Mouse (Mus musculus): ENCODE measurements around the gene Tfip11.

Tfip11 gene

GRCm38 (mm10) chr5:112323246-112323645 lies 2.9 kb upstream of the Tfip11 start:
- no peak for DNase-seq

- DNase-seq = no peak
Measured at GRCm38 (mm10) chr5:112324637-112325545, 1.3 kb upstream of the Tfip11 start.

GRCm38 (mm10) chr5:112326446-112327009 lies 370 bp downstream of the Tfip11 start:
- DNase-seq = no peak

- no peak for DNase-seq
Measured at GRCm38 (mm10) chr5:112327854-112328253, 1.7 kb downstream of the Tfip11 start.

GRCm38 (mm10) chr5:112329805-112330564 lies 3.8 kb downstream of the Tfip11 start:
- DNase-seq = no peak

- DNase-seq = peak; percentile 60
Measured at GRCm38 (mm10) chr5:112335473-112335872, 9.3 kb downstream of the Tfip11 start.

- no peak for DNase-seq
Measured at GRCm38 (mm10) chr5:112337004-112337403, 10.8 kb downstream of the Tfip11 start.

GRCm38 (mm10) chr5:112339215-112339614 lies 13.1 kb downstream of the Tfip11 start:
- no peak for DNase-seq

- peak; percentile 81 for DNase-seq
Measured at GRCm38 (mm10) chr5:112342463-112343204, 16.5 kb downstream of the Tfip11 start, which contains the start of the genes Srrd and Hps4. TSS of gene Srrd (minus strand) at chr5:112343040. TSS of gene Hps4 (plus strand) at chr5:112343083.

GRCm38 (mm10) chr5:112343205-112343595 lies 17.0 kb downstream of the Tfip11 start:
- no peak for DNase-seq

GRCm38 (mm10) chr5:112344092-112344960 lies 18.2 kb downstream of the Tfip11 start:
- DNase-seq = no peak

- DNase-seq = no peak
Measured at GRCm38 (mm10) chr5:112346211-112346965, 20.2 kb downstream of the Tfip11 start.

- no peak for DNase-seq
Measured at GRCm38 (mm10) chr5:112349169-112349568, 23.0 kb downstream of the Tfip11 start.

GRCm38 (mm10) chr5:112355493-112355892 lies 29.3 kb downstream of the Tfip11 start:
- no peak for DNase-seq

- no peak for DNase-seq
Measured at GRCm38 (mm10) chr5:112355910-112356309, 29.8 kb downstream of the Tfip11 start, which contains the start of gene Gm6583. TSS of gene Gm6583 (minus strand) at chr5:112356033.

GRCm38 (mm10) chr5:112356322-112356721 lies 30.2 kb downstream of the Tfip11 start:
- no peak for DNase-seq

GRCm38 (mm10) chr5:112359520-112359919 lies 33.4 kb downstream of the Tfip11 start:
- DNase-seq = no peak

- DNase-seq = no peak
Measured at GRCm38 (mm10) chr5:112360077-112360476, 33.9 kb downstream of the Tfip11 start.

- no peak for DNase-seq
Measured at GRCm38 (mm10) chr5:112364184-112364797, 38.1 kb downstream of the Tfip11 start.

- no peak for DNase-seq
Measured at GRCm38 (mm10) chr5:112366879-112367278, 40.7 kb downstream of the Tfip11 start.

All from cerebellum, adult 9-10 months (tissue).